Mouse (Mus musculus): ENCODE data around the gene Kcnh3.

GRCm38 (mm10) chr15:99253772-99254171 is 29.1 kb downstream of the Kcnh3 start:
- no peak for TF ChIP-seq CTCF (conservative IDR thresholded peaks at IDR 0.05; ENCODE audit: low read length)
- no peak for TF ChIP-seq NANOG (IDR thresholded peaks at IDR 0.05; ENCODE audit: borderline replicate concordance, low read length)
- no peak for TF ChIP-seq POU5F1 (IDR thresholded peaks at IDR 0.05; ENCODE audit: borderline replicate concordance, low read length)

Measured in E14TG2a.4 (cell line).